Mouse (Mus musculus) CD4-positive, CD25-positive, alpha-beta regulatory T cell, adult 4 months (primary cell): ENCODE measurements around the gene Pacrg. TPM values are rescaled to one million over a fixed set of nuclear protein-coding genes. Genes with fewer than 3 reads are reported as not detected.

Source experiments
- ATAC-seq: one replicate; pipeline ENCODE4 v1.8.0; 2017
- polyA plus RNA-seq, 2 experiments: library from polyadenylated mRNA; unstranded; fragments of 100-300 nt; shearing (Covaris generic); gene quantifications; one replicate each; pipeline ENCODE4 v1.2.1; 2017

Pacrg gene
- polyA plus RNA-seq, 2 experiments from 2014 or later = not detected

GRCm38 (mm10) chr17:10624699-10625424, 215.2 kb downstream of the Pacrg start:
- ATAC-seq = no peak

- no peak for ATAC-seq
Measured at GRCm38 (mm10) chr17:10620621-10621020, 219.5 kb downstream of the Pacrg start.

- ATAC-seq = no peak
Measured at GRCm38 (mm10) chr17:10619881-10620280, 220.2 kb downstream of the Pacrg start.

- no peak for ATAC-seq
Measured at GRCm38 (mm10) chr17:10617656-10618055, 222.5 kb downstream of the Pacrg start.

- no peak for ATAC-seq
Measured at GRCm38 (mm10) chr17:10615611-10616010, 224.5 kb downstream of the Pacrg start.

- no peak for ATAC-seq
Measured at GRCm38 (mm10) chr17:10614696-10615095, 225.4 kb downstream of the Pacrg start.

GRCm38 (mm10) chr17:10611626-10612025, 228.5 kb downstream of the Pacrg start:
- no peak for ATAC-seq

- no peak for ATAC-seq
Measured at GRCm38 (mm10) chr17:10608146-10608545, 232.0 kb downstream of the Pacrg start.

GRCm38 (mm10) chr17:10606090-10606489, 234.0 kb downstream of the Pacrg start:
- no peak for ATAC-seq

GRCm38 (mm10) chr17:10597741-10598140, 242.4 kb downstream of the Pacrg start:
- no peak for ATAC-seq

GRCm38 (mm10) chr17:10589604-10590003, 250.5 kb downstream of the Pacrg start:
- ATAC-seq = no peak

GRCm38 (mm10) chr17:10588922-10589400, 251.2 kb downstream of the Pacrg start:
- no peak for ATAC-seq

- ATAC-seq = no peak
Measured at GRCm38 (mm10) chr17:10583301-10583700, 256.8 kb downstream of the Pacrg start.

- ATAC-seq = no peak
Measured at GRCm38 (mm10) chr17:10575306-10575705, 264.8 kb downstream of the Pacrg start.

GRCm38 (mm10) chr17:10572436-10572835, 267.7 kb downstream of the Pacrg start:
- no peak for ATAC-seq

- no peak for ATAC-seq
Measured at GRCm38 (mm10) chr17:10569270-10569669, 270.8 kb downstream of the Pacrg start.

GRCm38 (mm10) chr17:10567411-10567810, 272.7 kb downstream of the Pacrg start:
- no peak for ATAC-seq

- no peak for ATAC-seq
Measured at GRCm38 (mm10) chr17:10564191-10564590, 275.9 kb downstream of the Pacrg start.

- no peak for ATAC-seq
Measured at GRCm38 (mm10) chr17:10562871-10563270, 277.2 kb downstream of the Pacrg start.

- ATAC-seq = no peak
Measured at GRCm38 (mm10) chr17:10560053-10560452, 280.1 kb downstream of the Pacrg start.

- no peak for ATAC-seq
Measured at GRCm38 (mm10) chr17:10558671-10559070, 281.4 kb downstream of the Pacrg start.

- ATAC-seq = no peak
Measured at GRCm38 (mm10) chr17:10552295-10553056, 287.6 kb downstream of the Pacrg start.

GRCm38 (mm10) chr17:10550781-10551520, 289.2 kb downstream of the Pacrg start:
- ATAC-seq = no peak
